Mouse (Mus musculus): ENCODE measurements at regions not wholly inside any gene's neighbourhood (a gene's known extent, or its start where the extent isn't known, plus 50 kb on each side); places are given as distances from the start of the nearest gene placed in this dataset.

DNA sequence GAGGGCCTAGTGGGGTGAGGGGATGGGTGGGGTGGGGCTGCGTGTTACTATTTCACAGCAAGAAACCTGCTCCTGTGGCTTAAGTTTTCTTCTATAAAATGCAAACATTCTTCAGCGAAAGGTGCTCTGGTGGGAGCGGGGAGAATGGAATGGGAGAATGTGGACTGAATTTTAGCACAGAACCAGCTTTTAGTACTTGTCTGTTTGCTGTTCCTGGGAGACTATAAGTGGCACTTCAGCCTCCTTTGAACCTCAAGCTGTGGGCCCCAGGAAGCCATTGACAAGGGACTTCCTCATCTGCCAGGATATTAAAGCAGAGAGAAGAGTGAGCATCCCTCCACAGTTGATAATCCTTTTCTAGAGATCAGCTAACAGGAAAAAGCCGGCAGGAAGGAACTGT, 580.2 kb downstream of the Zfp706 start:
- no peak for DNase-seq (ENCODE audit: low read depth, low spot score)

- DNase-seq (ENCODE audit: low read depth, low spot score), result no peak
Measured at GRCm38 (mm10) chr15:36425902-36426301, 581.7 kb downstream of the Zfp706 start.

GRCm38 (mm10) chr15:36424047-36424446, 583.5 kb downstream of the Zfp706 start:
- no peak for DNase-seq (ENCODE audit: low read depth, low spot score)

GRCm38 (mm10) chr15:36422781-36423180, 584.8 kb downstream of the Zfp706 start:
- no peak for DNase-seq (ENCODE audit: low read depth, low spot score)

GRCm38 (mm10) chr15:36419943-36420480, 587.6 kb downstream of the Zfp706 start:
- DNase-seq (ENCODE audit: low read depth, low spot score), result no peak

DNA sequence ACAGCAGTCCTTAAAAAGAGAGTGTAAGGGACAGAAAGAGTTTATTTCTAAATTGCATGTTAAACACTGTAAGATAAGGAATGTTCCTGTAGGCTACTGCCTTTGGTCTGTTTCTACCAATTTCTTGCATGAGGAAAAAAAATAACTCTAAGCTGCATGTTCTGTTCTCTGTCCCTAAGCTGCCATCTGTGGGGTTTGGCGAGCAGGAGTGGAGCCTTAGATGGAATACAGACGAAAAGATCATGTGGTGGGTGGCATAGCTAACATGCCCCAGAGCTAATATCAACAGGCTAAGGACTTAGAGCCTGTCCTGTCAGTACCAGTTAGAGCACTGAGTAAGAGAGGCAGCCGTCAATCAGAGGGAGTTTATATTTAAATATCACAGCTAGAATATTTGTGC, 590.1 kb downstream of the Zfp706 start:
- no peak for DNase-seq (ENCODE audit: low read depth, low spot score)

- DNase-seq (ENCODE audit: low read depth, low spot score), result no peak
Measured at GRCm38 (mm10) chr15:36415552-36416249, 591.9 kb downstream of the Zfp706 start.

- DNase-seq (ENCODE audit: low read depth, low spot score), result no peak
Measured at GRCm38 (mm10) chr15:36412016-36412415, 595.6 kb downstream of the Zfp706 start.

DNA sequence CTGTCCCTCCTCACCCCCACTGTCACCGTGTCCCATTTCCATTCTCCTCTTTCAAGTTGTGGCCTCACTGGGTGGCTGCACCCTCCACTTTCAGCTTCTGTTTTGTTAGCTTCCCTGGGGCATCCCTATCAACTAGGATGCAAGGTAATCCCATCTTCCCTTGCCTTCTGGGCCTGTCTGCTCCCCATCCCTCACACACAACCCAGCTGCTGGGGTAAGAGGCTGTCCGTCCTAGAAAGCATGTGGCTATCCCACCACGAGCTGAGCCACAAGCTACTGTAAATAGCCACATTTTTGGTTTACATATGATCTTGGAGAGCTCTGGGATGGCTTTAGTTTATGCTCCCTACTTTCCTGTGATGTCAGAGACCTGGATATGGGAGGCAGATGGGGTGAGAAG, 602.1 kb downstream of the Zfp706 start:
- DNase-seq (ENCODE audit: low read depth, low spot score), result no peak

- no peak for DNase-seq (ENCODE audit: low read depth, low spot score)
Measured at GRCm38 (mm10) chr15:36403336-36404119, 604.0 kb downstream of the Zfp706 start.

GRCm38 (mm10) chr15:36402051-36402450, 605.5 kb downstream of the Zfp706 start:
- no peak for DNase-seq (ENCODE audit: low read depth, low spot score)

- no peak for DNase-seq (ENCODE audit: low read depth, low spot score)
Measured at GRCm38 (mm10) chr15:36400311-36400840, 607.2 kb downstream of the Zfp706 start.

GRCm38 (mm10) chr15:36399355-36400012, 608.1 kb downstream of the Zfp706 start:
- no peak for DNase-seq (ENCODE audit: low read depth, low spot score)

- no peak for DNase-seq (ENCODE audit: low read depth, low spot score)
Measured at GRCm38 (mm10) chr15:36398099-36398982, 609.2 kb downstream of the Zfp706 start.

DNA sequence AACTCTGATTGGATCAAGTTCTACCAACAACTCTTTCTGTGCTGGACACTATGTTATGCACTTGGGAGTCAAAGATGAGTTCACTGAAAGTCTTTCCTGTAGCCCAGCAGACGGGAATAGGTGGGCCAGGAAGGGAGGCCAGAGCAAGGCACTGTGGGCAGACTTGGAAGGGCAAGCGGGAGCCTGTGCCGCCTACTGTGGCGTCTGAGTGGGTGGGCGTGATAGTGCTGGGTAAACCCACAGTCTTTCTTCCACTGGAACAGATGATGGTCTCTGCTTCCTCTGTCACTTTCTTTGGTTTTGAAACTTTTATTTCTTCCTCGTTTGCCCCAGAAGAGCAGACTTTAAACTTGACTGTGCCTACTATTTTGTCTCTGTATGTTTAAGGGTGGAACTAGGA, 610.8 kb downstream of the Zfp706 start:
- no peak for DNase-seq (ENCODE audit: low read depth, low spot score)

- DNase-seq (ENCODE audit: low read depth, low spot score), result no peak
Measured at GRCm38 (mm10) chr15:36396245-36396644, 611.3 kb downstream of the Zfp706 start.

DNA sequence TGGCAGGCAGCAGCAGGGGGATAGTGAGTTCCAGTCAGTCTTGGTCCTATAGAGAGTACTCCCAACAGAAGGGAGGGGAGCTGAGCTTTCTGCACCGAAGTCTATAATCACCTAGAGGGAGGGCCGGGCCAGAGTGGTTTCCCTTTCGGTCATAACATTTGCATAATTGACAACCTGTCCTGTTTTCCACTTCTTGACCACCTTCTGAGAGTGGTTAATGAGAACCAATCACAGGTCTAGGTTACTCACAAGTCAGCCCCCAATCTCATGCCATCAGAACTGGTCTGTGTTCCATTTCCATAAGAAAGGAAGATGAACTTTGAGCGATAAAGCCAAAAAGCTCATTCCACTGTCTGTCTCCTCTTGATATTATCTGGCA, 611.9 kb downstream of the Zfp706 start:
- DNase-seq (ENCODE audit: low read depth, low spot score), result no peak

- DNase-seq (ENCODE audit: low read depth, low spot score), result no peak
Measured at GRCm38 (mm10) chr15:36394914-36395671, 612.5 kb downstream of the Zfp706 start.

GRCm38 (mm10) chr15:36389775-36390174, 617.8 kb downstream of the Zfp706 start:
- no peak for DNase-seq (ENCODE audit: low read depth, low spot score)

- DNase-seq (ENCODE audit: low read depth, low spot score), result no peak
Measured at GRCm38 (mm10) chr15:36381228-36381671, 626.3 kb downstream of the Zfp706 start.
